Mouse (Mus musculus) midbrain, postnatal 0 days (tissue): Measurements from ENCODE around the gene Hexdc. TPM values are rescaled to one million over a fixed set of nuclear protein-coding genes. Genes with fewer than 3 reads are reported as not detected.

Source experiments
- ATAC-seq: fragments of 200-750 bp; cut with Nextera tagmentation; 2 replicates; pipeline ENCODE4 v1.8.0; 2017; ENCODE audit warnings: moderate number of reproducible peaks, mild to moderate bottlenecking, moderate TSS enrichment, moderate library complexity; ENCODE audit not compliant: low FRiP score
- DNase-seq: peaks from one replicate; pipeline ENCODE4 v3.0.0-alpha.2; 2015; ENCODE audit warnings: low spot score
- H3K27ac ChIP-seq: fragments of 300-500 bp; sonication (generic); 2 replicates; pipeline ENCODE4 v1.5.1; 2014; ENCODE audit warnings: low read depth, mild to moderate bottlenecking, low read length, mixed read lengths
- H3K27me3 ChIP-seq: fragments of 300-500 bp; sonication (generic); 2 replicates; pipeline ENCODE4 v1.6.1; 2014; ENCODE audit warnings: low read length, control low read depth, mixed read lengths; ENCODE audit not compliant: insufficient read depth
- H3K36me3 ChIP-seq: fragments of 300-500 bp; sonication (generic); 2 replicates; pipeline ENCODE4 v1.6.1; 2014; ENCODE audit warnings: low read length, control low read depth, mixed read lengths; ENCODE audit not compliant: insufficient read depth
- H3K4me1 ChIP-seq: fragments of 300-500 bp; sonication (generic); 2 replicates; pipeline ENCODE4 v1.6.1; 2014; ENCODE audit warnings: mild to moderate bottlenecking, control low read depth, antibody characterized with exemption, low read length, mixed read lengths; ENCODE audit not compliant: insufficient read depth
- H3K4me2 ChIP-seq: fragments of 300-500 bp; sonication (generic); 2 replicates; pipeline ENCODE4 v1.6.1; 2014; ENCODE audit warnings: low read depth, mild to moderate bottlenecking, low read length, mixed read lengths; ENCODE audit not compliant: poor library complexity, severe bottlenecking
- H3K4me3 ChIP-seq: fragments of 300-500 bp; sonication (generic); 2 replicates; pipeline ENCODE4 v1.5.1; 2014; ENCODE audit warnings: low read depth, mild to moderate bottlenecking, low read length, moderate library complexity
- H3K9ac ChIP-seq: fragments of 300-500 bp; sonication (generic); replicated peaks from 2 replicates; pipeline ENCODE4 v1.6.1; 2014; ENCODE audit warnings: mild to moderate bottlenecking, low read length, moderate library complexity, mixed read lengths; ENCODE audit not compliant: poor library complexity, severe bottlenecking
- H3K9me3 ChIP-seq: fragments of 300-500 bp; sonication (generic); 2 replicates; pipeline ENCODE4 v1.6.1; 2016; ENCODE audit warnings: low read length, control low read depth
- CTCF ChIP-seq: IDR thresholded peaks from 2 replicates; pipeline ENCODE4 v1.5.1; 2016; ENCODE audit warnings: antibody characterized with exemption, mild to moderate bottlenecking
- WGBS: fragments of 180-500 bp; shearing (Covaris S2); extraction: QIAGEN DNeasy Blood & Tissue Kit; methylation state at CpG from one replicate; pipeline ENCODE4 v1.1.7; 2014; 5-methylcytosine and 5-hydroxymethylcytosine counted together
- polyA plus RNA-seq: library from polyadenylated mRNA; unstranded; fragments of >200 nt; fragmentation: Nextera tagmentation; extraction: Ambion mirVana; gene quantifications from 2 replicates; pipeline ENCODE4 v1.2.1, GENCODE M21; 2015
- total RNA-seq: library from RNA; depleted of rRNA; stranded (reverse); fragments of >200 nt; gene quantifications from 2 replicates; pipeline ENCODE4 v1.2.3, GENCODE M21; 2014; rRNA removed

Hexdc gene
- total RNA-seq (85.2 and 87.4 TPM in 2 replicates), polyA plus RNA-seq (37.4 and 38.1 TPM in 2 replicates)

DNA sequence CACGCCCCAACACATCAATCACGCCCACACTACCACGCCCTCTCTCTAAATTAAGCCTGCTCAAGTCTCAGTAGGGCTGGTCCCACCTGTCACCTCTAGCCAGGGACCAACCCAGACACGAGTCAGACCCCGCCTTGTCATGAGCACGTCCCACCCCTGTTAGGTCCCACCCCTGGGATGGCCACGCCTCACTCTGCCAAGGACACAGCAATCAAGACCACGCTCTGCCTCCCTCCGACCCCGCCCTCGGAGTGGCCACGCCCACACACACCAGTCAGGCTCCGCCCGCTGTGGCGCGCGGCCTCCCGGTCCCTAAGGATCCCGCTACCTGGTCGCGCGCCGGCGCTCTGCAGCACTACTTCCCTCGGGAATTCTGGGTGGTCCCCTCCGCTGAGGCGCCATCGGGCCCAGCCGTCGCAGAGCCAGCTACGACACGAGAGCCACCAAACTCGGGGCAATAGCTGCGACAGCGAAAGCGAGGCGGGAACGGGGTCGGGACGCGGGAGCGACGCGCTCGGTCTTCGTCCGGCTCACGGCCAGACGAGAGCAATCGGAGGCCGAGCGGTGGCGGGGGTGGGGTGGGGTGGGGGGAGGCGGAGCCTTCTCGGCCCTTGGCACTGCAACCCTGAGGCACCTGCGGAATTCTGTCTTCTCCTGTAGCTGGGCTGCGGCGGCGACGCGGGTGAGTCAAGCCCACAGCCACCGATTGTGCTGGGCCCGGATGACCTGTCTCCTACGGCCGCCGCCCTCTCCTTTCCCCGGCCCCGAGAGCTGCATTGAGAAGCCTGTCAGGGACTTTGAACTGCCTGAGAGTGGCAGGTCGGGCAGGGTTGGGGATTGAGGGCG is at the start of gene Hexdc, which contains the start of gene Ogfod3:
TSS of gene Hexdc (plus strand) at position 273 of the 846 bp plus-strand sequence.
TSS of gene Ogfod3 (minus strand) at position 551 of the 846 bp plus-strand sequence.
- H3K4me1 ChIP-seq: no peaks in the 10 kb centered on the region; the same call in 1 of the 2 replicates
- peak within 1 kb of the TSS; percentile 85 for H3K27ac ChIP-seq
- H3K9me3 ChIP-seq: no peaks in the 10 kb centered on the region
- DNase-seq (peak; percentile 96), ATAC-seq (peak; percentile 95)
- H3K27me3 ChIP-seq: no peaks in the 10 kb centered on the region
- H3K4me3 ChIP-seq: peak within 1 kb of the TSS; percentile 74
- H3K4me2 ChIP-seq: peak within 1 kb of the TSS; percentile 61
- WGBS: under 1% methylated on average over 68 of the region's 70 CpGs
- no peak for TF ChIP-seq CTCF
- peak within 1 kb of the TSS; percentile 79 for H3K9ac ChIP-seq
- peaks cover 8% of the 10 kb centered on the region for H3K36me3 ChIP-seq

DNA sequence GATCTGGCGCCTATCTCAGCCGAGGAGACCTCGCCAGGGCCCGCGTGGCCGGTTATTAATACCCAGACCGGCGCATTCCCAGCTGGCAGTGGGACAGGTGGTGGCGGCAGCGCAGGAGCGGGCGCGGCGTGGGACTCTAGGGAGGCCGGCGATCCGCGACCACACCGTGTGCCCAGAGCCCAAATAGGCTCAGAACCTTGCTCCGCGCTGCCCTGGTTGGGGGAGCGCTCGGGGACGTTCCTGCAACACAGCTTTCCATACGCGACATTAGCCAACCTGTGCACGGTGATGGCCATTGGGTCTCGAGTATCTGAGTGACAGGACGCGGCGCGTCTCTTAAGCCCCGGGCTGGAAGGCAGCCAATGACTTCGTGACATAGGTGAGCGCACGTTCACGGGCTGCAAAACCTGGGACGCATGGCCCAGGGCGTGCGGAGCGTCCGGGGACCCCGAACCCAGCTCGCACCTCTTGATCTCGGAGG is 47.8 kb upstream of the Hexdc start:
- H3K4me3 ChIP-seq: peak overlapping the region; percentile 43
- DNase-seq (peak; percentile 75), ATAC-seq (peak; percentile 44)
- H3K36me3 ChIP-seq: no peaks in the 10 kb centered on the region
- H3K4me2 ChIP-seq: peak overlapping the region; percentile 78
- no peaks in the 10 kb centered on the region for H3K4me1 ChIP-seq
- no peaks in the 10 kb centered on the region for H3K9me3 ChIP-seq
- H3K27ac ChIP-seq: no peak overlapping the region
- WGBS: under 1% methylated on average over 45 of the region's 45 CpGs
- H3K27me3 ChIP-seq: 0 out of 2 replicates have a peak, but pooled peaks cover 2% of the 10 kb centered on the region
- peak overlapping the region; percentile 61 for H3K9ac ChIP-seq
- TF ChIP-seq CTCF: no peak

DNA sequence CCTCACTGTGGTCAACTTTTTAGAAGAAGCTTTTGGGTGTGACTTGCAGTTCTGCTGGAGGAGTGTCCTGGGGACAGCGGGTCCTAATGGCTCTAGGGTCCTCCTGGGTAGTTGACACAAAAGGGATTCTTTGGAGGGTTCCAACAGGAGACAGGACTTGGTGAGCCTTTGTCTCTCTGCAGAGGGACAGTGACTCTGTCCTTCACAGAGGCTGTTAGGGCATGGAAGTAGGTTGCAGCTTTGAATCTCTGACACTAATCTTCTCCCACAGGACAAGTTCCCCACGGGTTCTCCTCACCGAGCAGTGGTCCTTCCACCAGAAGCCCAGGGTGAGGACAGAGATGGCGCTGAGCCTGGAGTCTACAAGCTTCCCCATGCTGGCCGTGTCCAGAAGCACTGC is 44.3 kb upstream of the Hexdc start, which contains the start of gene Uts2r:
TSS of gene Uts2r (plus strand) at position 301 of the 400 bp plus-strand sequence.
- no peak for TF ChIP-seq CTCF
- H3K4me3 ChIP-seq: no peak within 1 kb of the TSS
- H3K27me3 ChIP-seq: 0 out of 2 replicates have a peak, but pooled peaks cover 2% of the 10 kb centered on the region
- no peaks in the 10 kb centered on the region for H3K36me3 ChIP-seq
- H3K9ac ChIP-seq: no peak within 1 kb of the TSS
- no peak within 1 kb of the TSS for H3K27ac ChIP-seq
- H3K9me3 ChIP-seq: no peaks in the 10 kb centered on the region
- ATAC-seq (no peak), DNase-seq (no peak)
- WGBS: 87% methylated on average over 5 of the region's 5 CpGs
- no peak within 1 kb of the TSS for H3K4me2 ChIP-seq
- no peaks in the 10 kb centered on the region for H3K4me1 ChIP-seq

DNA sequence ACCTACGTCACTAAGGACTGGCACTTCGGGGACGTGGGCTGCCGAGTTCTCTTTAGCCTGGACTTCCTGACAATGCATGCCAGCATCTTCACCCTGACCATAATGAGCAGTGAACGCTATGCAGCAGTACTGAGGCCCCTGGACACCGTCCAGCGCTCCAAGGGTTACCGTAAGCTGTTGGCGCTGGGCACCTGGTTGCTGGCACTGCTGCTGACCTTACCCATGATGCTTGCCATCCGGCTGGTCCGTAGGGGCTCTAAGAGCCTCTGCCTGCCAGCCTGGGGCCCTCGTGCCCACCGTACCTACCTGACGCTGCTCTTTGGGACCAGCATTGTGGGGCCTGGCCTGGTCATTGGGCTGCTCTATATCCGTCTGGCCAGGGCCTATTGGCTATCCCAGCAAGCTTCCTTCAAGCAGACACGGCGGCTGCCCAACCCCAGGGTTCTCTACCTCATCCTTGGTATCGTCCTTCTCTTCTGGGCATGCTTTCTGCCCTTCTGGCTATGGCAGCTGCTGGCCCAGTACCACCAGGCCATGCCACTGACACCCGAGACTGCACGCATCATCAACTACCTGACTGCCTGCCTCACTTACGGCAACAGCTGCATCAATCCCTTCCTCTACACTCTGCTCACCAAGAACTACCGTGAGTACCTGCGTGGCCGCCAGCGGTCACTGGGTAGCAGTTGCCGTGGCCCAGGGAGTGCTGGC is 43.4 kb upstream of the Hexdc start:
- no peaks in the 10 kb centered on the region for H3K36me3 ChIP-seq
- no peak overlapping the region for H3K4me2 ChIP-seq
- no peaks in the 10 kb centered on the region for H3K9me3 ChIP-seq
- WGBS: 95% methylated on average over 26 of the region's 26 CpGs
- no peak overlapping the region for H3K9ac ChIP-seq
- no peaks in the 10 kb centered on the region for H3K4me1 ChIP-seq
- DNase-seq (no peak), ATAC-seq (no peak)
- no peak for TF ChIP-seq CTCF
- H3K27me3 ChIP-seq: 0 out of 2 replicates have a peak, but pooled peaks cover 2% of the 10 kb centered on the region
- H3K27ac ChIP-seq: no peak overlapping the region
- H3K4me3 ChIP-seq: no peak overlapping the region

DNA sequence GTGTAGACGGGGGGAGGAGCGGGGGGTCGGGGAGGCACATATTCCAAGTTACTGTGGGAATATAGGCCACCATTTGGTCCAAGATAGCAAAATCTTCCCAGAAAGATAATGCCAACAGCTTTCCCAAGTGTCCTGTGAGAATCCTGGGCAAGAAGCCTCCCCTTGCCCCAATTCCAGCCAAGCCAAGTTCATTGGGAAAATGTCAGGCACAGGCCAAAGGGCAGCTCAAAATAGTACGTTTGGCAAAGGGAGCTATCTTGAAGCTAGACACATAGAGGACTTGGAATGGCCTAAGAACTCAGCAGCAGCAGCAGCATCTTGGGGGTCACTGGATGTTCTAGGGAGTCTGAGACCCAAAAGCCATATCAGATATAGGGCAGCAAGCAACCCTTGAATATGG is 40.5 kb upstream of the Hexdc start:
- Histone ChIP-seq H3K9ac (no peak overlapping the region), H3K4me2 (no peak overlapping the region), H3K9me3 (no peaks in the 10 kb centered on the region), H3K27me3 (no peaks in the 10 kb centered on the region), H3K36me3 (no peaks in the 10 kb centered on the region), H3K27ac (no peak overlapping the region), H3K4me3 (no peak overlapping the region), H3K4me1 (no peaks in the 10 kb centered on the region)
- ATAC-seq (no peak), DNase-seq (no peak)
- no peak for TF ChIP-seq CTCF
- 90% methylated on average over 4 of the region's 4 CpGs for WGBS
